Mouse (Mus musculus): Measurements from ENCODE around the gene Cbfa2t3.

Gene Cbfa2t3

DNA sequence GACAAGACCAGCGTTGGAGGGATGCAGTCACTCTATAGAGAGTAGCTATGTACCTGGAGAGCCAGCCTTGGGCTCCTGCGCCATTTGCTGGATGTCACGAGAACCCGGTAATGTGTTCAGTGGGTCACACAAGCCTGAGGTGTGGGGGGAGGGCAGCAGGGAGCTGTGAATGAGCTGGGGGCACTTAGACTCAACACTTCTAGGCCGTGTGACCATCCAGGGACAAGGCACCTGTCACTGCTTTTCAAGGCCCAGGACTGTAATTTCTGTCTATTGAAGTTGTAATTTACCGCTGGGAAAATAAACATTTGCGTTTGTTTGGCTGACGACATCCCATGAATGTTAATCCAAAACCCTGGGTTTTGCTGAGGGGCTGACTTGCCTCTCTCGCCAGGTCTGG lies 12.0 kb downstream of the Cbfa2t3 start:
- DNase-seq, result no peak

DNA sequence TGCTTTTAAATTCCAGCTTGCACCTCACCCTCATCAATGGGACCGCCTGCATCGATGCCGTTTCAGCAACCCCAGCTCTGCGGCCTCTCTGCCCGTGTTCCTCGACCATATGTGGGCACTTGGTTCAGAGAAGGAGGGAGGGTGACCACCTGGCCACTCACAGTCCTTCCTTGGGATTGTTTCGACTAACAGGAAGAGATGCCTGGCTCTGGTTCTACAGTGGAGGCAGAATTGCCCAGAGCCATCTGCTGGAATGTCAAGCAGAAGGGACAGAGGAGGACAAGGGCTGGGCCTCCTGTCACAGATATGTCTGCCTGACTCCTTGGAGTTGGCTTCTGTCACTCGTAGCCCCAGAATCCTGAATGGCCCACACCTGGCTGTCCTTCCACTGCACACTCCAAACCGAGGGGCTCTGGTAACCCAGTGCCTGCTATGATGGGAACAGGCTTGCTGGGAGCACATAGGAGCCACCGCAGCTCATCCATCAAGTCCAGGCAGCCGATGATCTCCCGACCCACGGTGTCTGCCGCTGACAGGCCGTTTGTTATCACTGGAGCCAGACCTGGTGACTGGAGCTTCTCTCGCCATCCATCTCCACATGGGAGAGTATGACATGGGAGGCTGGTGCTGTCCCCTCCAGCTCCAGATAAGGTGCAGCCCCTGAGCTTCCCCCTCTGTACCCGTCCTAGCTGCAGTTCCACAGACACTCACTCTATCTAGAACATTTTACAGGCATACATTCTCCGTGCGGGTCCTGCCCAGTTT lies 13.6 kb downstream of the Cbfa2t3 start:
- DNase-seq, result no peak

DNA sequence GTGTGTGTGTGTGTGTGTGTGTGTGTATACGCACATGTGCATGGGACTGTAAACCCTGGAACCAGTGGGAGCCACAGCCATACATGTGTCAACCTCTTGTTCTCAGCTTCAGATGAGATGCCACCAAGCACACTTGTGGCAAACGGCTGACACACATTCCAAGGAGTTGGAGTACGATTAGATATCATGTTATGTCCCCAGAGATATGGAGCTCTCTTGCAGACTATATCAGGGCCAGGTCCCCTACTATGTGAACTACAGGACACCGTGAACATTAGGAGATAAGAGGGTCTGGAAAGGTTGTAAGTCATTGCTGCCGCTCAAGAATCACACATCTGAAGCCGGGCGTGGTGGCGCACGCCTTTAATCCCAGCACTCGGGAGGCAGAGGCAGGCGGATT lies 16.1 kb downstream of the Cbfa2t3 start:
- DNase-seq, result no peak

- DNase-seq, result no peak
These were observed 18.7 kb downstream of the Cbfa2t3 start for GRCm38 (mm10) chr8:122680171-122680570.

- no peak for DNase-seq
These were observed 19.5 kb downstream of the Cbfa2t3 start for GRCm38 (mm10) chr8:122679325-122679920.

DNA sequence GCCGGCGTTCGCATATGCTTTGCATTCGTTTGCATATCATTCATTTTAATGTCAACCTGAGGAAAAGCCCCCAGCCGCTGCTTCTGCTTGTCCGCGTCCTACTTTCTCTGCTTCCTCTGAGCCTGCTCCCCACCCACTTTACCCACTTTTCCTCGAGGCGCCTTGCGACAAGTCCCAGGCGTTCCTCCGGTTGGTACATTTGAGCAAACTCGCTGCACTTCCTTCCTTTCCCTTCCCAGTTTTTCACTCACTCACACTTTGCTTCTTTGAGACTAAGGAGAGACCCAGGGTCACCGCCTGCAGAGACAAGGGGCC lies 20.1 kb downstream of the Cbfa2t3 start:
- DNase-seq, result no peak

DNA sequence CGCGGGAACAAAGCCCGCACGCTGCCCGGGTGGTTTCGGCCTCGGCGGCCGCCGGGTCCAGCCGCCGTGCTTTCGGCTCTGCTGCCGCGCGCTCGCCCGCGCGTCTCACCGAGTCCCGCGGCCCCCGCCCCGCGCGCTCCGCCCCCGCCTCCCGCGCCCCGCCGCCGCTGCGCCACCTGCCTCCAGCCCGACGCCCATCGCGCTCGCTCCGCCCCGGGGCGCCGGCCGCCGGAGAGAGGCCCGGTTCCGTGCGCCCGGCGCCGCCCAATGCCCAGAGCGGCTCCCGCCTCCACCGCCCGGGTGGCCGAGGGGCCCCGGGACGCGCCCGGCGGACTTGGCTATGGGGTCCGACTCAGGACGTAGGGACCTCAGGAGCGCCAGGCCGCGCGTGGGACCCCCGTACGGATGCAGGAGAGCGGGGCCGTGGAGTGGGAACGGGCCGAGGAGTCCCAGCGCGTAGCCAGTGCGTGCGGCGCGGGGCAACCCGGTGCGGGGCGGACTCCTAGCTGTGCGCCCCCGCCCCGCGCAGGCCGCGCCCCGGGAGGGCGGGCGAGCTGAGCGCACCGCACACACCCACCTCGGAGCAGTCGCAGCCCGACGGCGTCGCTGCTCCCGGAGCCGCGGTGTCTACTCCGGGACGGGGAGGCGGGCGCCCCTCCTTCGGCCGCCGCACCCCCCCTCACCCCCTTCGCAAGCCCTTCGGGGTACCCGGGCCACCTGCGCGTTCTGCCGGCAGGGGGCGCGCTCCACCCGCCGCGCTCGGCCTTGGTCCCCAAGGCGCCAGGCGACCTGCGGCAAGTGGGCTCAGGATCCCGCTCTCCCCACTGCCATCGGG lies 20.6 kb downstream of the Cbfa2t3 start:
- peak; percentile 74 to 89 for DNase-seq

GRCm38 (mm10) chr8:122677481-122678021 lies 21.4 kb downstream of the Cbfa2t3 start:
- DNase-seq, result peak in 1 of 2 experiments; percentile 37

DNA sequence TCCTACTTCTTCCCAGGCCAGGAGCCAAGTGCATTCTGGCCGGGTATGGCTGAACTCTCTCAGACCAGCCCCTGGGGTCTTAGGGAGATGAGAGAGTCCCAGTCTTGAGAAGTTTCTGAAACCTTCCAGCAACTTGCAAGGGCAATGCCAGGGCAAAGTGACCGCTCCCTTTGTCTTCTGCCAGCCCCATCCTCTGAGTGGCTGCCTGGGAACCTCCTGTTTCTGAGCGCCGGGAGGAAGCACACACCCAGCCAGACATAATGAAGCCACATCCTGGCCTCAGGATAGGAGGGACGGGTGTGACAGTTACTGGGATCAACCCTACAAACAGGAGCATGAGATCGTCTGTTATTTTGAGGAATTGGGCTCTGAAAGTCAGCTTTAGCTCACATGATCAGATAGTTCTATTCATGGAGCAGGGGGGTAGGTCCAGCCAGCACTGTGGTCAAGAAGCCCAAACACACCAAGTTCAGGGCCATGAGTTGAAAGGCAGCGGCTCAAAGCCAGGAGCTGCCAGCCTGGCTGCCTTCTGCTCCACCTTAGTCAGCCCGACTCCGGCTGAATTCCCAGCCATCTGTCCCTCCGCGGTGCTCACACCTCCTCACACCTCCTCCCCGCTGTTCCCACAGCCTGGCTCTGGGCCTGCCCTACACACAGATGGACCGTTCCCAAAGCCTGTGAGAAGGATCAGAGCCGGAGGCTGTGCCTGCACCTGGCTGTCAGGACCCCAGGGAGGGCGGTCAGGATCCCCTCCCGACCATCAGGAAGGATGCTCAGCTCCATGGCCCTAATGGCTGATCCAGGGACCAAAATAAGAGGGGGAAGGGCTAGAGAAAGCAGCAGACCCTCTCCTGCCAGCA lies 22.1 kb downstream of the Cbfa2t3 start:
- DNase-seq, result peak; percentile 62 to 80

- no peak for DNase-seq
These were observed 23.1 kb downstream of the Cbfa2t3 start for GRCm38 (mm10) chr8:122675596-122676420.

- peak in 1 of 2 experiments; percentile 57 for DNase-seq
These were observed 23.9 kb downstream of the Cbfa2t3 start for GRCm38 (mm10) chr8:122674999-122675398.

DNA sequence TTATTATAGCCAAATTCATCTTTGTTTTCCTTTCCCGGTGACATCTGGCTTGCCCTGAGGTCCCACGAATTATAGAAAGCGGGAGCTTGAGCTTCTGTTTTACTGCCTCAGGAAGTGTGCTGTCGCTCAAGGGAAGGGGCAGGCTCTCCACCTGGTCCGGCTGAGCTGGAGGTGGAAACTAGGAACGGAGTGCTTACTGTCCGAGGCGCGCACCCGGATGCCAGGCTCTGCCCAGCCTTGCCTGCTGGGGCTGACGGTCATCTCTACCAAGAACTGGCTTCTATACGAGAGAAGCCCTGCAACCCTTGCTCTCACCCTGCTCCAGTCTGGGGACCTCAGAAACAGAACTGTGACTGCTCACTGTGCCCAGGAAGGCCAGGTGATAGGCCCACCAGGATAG lies 24.9 kb downstream of the Cbfa2t3 start:
- peak in 1 of 2 experiments; percentile 40 for DNase-seq

- no peak for DNase-seq
These were observed 27.0 kb downstream of the Cbfa2t3 start for GRCm38 (mm10) chr8:122671894-122672293.

DNA sequence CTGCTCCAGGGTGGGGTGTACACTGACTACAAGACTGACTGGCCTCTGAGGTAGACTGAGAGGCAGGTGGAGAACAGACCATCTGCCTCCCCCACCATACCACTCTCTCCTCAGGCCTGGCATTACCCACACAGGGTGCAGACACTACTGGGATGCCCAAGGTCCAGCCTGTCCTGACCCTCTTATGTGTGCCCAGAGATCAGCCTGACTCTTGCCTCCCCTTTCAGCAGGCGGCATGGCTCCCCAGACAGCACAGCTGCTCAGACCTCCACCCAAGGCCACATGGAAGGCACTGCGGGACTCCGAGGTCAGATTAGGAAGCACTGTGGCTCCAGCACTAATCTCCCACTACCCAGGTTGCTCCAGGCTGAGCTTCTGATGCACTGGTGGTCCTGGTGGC lies 28.2 kb downstream of the Cbfa2t3 start:
- DNase-seq, result no peak

DNA sequence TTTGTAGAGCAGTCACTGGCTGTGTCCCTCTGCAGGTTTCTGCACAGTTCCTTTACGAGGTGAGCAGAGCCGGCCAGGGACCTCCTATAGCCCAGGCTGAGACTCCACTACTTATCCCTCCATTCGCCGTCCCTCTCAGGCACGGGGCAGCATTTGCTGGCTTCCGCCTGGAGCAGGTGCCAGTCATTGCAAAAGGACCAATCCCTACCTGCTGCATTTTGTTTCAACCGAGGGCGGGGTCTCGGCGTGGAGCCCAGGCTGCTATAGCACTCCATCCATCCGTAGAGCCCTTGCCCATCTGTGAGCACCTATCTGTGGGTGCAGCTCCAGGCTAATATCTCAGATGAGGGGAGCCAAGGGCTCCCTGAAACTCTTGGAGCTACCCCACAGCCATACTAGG lies 28.9 kb downstream of the Cbfa2t3 start:
- DNase-seq, result no peak

- no peak for DNase-seq
These were observed 29.5 kb downstream of the Cbfa2t3 start for GRCm38 (mm10) chr8:122669370-122669769.

DNA sequence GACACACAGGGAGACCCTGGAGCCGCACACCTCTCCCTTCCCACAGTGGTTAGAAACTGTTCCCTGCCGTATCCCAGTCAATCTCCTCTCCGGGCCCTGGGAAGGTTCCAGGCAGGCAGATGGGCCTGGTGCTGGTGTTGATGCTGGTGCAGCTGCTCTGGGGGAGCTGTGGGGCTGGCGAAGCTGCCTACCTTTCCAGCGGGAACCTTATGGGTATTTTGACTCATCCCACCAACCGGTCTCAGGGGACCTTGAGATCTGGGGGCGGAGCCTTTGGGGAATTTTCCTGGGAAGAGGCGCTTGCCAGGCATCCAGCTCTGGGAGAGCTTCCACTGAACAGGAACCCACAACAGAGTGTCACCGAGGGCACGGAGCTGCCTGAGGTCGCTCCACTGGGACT lies 31.1 kb downstream of the Cbfa2t3 start:
- peak; percentile 54 to 61 for DNase-seq

DNA sequence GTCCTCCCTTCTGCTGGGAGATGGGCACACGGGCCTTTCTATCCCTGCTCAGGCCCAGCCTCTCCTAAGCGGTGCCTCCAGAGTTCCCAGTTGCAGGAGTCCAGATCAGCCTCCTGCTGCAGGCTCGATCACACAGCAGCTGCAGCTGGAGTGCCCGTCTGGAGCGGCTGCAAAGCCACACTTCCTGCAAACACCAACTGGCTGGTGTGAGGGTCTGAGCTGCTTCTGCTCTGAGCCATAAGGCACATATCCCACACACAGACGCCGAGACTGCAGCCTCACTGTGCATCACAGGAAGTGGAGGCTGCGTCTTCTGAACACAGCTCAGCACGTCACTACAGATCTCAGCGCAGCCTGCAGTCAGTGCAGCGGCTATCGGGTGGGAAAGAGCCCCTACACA lies 32.1 kb downstream of the Cbfa2t3 start:
- DNase-seq, result no peak

DNA sequence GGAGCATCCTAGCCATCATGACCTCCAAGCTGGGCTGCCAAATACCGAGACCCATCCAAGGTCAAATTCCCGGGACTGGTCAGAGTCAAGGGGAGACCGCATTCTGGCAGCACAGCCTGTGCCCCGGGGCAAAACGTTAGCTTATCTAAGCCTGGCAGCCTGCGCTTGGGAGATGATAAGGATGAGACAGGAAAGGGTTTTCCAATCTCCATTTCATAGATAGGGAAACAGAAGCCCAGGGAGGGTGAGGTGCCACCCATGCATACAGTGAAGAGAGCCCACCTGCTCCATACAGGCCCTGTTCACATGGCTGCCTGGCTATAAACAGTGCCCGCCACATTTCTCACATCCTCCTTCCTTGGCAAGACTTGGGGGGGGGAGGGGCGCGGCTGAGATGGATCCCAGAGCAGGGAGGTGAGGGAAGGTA lies 32.6 kb downstream of the Cbfa2t3 start:
- peak; percentile 56 to 66 for DNase-seq

- peak; percentile 82 to 89 for DNase-seq
These were observed 33.1 kb downstream of the Cbfa2t3 start for GRCm38 (mm10) chr8:122665667-122666316.

DNA sequence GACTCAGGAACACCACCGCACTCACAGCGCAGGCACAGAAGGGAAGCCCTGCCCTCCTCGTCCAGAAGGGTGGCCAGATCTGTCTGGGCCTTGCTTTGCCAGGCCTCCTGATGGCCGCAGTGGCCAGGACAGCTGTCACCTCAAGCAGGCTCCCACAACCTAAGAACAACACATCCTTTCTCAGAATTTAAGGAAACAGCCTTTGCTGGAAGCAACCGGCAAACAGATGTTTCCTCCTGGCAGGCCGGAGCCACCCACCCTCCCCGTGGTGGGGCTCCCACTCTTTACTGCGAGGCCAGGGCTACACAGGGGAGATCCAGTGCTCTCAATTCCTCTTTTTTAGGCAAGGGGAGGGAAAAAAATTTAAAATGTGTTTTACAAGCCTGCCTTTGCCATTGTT lies 33.7 kb downstream of the Cbfa2t3 start:
- DNase-seq, result peak; percentile 74 to 80
